Mouse (Mus musculus) intestine, embryonic 16.5 days (tissue): ENCODE data around the gene Rgs7bp. TPM values are rescaled to one million over a fixed set of nuclear protein-coding genes. Genes with fewer than 3 reads are reported as not detected.

Source experiments
- ATAC-seq: fragments of 200-750 bp; cut with Nextera tagmentation; 2 replicates; pipeline ENCODE4 v1.8.0; 2017; ENCODE audit warnings: moderate TSS enrichment, moderate library complexity
- H3K27ac ChIP-seq: fragments of 300-500 bp; sonication (generic); 2 replicates; pipeline ENCODE4 v1.5.1; 2014; ENCODE audit warnings: mild to moderate bottlenecking, low read length
- H3K27me3 ChIP-seq: fragments of 300-500 bp; sonication (generic); replicated peaks from 2 replicates; pipeline ENCODE4 v1.6.1; 2014; ENCODE audit warnings: low read length, control low read depth, mixed read lengths; ENCODE audit not compliant: control insufficient read depth, insufficient read depth
- H3K36me3 ChIP-seq: fragments of 300-500 bp; sonication (generic); 2 replicates; pipeline ENCODE4 v1.6.1; 2014; ENCODE audit warnings: low read length, control low read depth; ENCODE audit not compliant: control insufficient read depth, insufficient read depth
- H3K4me1 ChIP-seq: fragments of 300-500 bp; sonication (generic); 2 replicates; pipeline ENCODE4 v1.6.1; 2014; ENCODE audit warnings: low read length, control low read depth, mixed read lengths; ENCODE audit not compliant: control insufficient read depth, insufficient read depth
- H3K4me2 ChIP-seq: fragments of 300-500 bp; sonication (generic); 2 replicates; pipeline ENCODE4 v1.6.1; 2014; ENCODE audit warnings: low read depth, low read length, control low read depth
- H3K4me3 ChIP-seq: fragments of 300-500 bp; sonication (generic); 2 replicates; pipeline ENCODE4 v1.5.1; 2014; ENCODE audit warnings: mild to moderate bottlenecking, low read length
- H3K9ac ChIP-seq: fragments of 300-500 bp; sonication (generic); 2 replicates; pipeline ENCODE4 v1.6.1; 2014; ENCODE audit warnings: low read depth, low read length
- H3K9me3 ChIP-seq: fragments of 300-500 bp; sonication (generic); 2 replicates; pipeline ENCODE4 v1.6.1; 2016; ENCODE audit warnings: low read length, control low read depth; ENCODE audit not compliant: control insufficient read depth
- WGBS: fragments of 180-500 bp; shearing (Covaris S2); extraction: QIAGEN DNeasy Blood & Tissue Kit; methylation state at CpG from one replicate; pipeline ENCODE4 v1.1.7; 2014; 5-methylcytosine and 5-hydroxymethylcytosine counted together
- polyA plus RNA-seq: library from polyadenylated mRNA; unstranded; fragments of >200 nt; fragmentation: Nextera tagmentation; extraction: Ambion mirVana; gene quantifications from 2 replicates; pipeline ENCODE4 v1.2.1, GENCODE M21; 2015

Rgs7bp gene
- polyA plus RNA-seq, 1 experiment from 2014 or later = 2.2 TPM

GRCm38 (mm10) chr13:105054941-105055309, 195 bp upstream of the Rgs7bp start:
- H3K9me3 ChIP-seq = no peaks in the 10 kb centered on the region
- H3K27ac ChIP-seq = peak overlapping the region; percentile 34
- peak overlapping the region; percentile 71 for H3K4me3 ChIP-seq
- H3K36me3 ChIP-seq = no peaks in the 10 kb centered on the region
- WGBS = under 1% methylated on average over 8 of the region's 8 CpGs
- peak overlapping the region; percentile 97 for H3K4me2 ChIP-seq
- H3K27me3 ChIP-seq = peaks cover 12% of the 10 kb centered on the region; the same call in 1 of the 2 replicates
- peak; percentile 43 for ATAC-seq
- H3K9ac ChIP-seq = peak overlapping the region; percentile 71; the same call in 1 of the 2 replicates
- 0 out of 2 replicates have a peak, but pooled peaks cover 3% of the 10 kb centered on the region for H3K4me1 ChIP-seq

GRCm38 (mm10) chr13:105053618-105054017, 1.1 kb downstream of the Rgs7bp start:
- Histone ChIP-seq H3K9me3 (no peaks in the 10 kb centered on the region), H3K4me2 (peak overlapping the region; percentile 97), H3K27me3 (peaks cover 12% of the 10 kb centered on the region; the same call in 1 of the 2 replicates), H3K9ac (peak overlapping the region; percentile 71), H3K4me3 (peak overlapping the region; percentile 71), H3K36me3 (no peaks in the 10 kb centered on the region), H3K27ac (no peak overlapping the region), H3K4me1 (0 out of 2 replicates have a peak, but pooled peaks cover 3% of the 10 kb centered on the region)
- ATAC-seq = peak; percentile 29; the same call in 1 of the 2 replicates
- 3% methylated on average over 12 of the region's 12 CpGs for WGBS

- no peak overlapping the region for H3K4me3 ChIP-seq
- no peak overlapping the region for H3K27ac ChIP-seq
- H3K4me2 ChIP-seq = no peak overlapping the region
- peaks cover 3% of the 10 kb centered on the region; the same call in 1 of the 2 replicates for H3K4me1 ChIP-seq
- WGBS = 38% methylated on average over 6 of the region's 6 CpGs
- H3K36me3 ChIP-seq = no peaks in the 10 kb centered on the region
- no peak for ATAC-seq
- H3K27me3 ChIP-seq = peaks cover 12% of the 10 kb centered on the region; the same call in 1 of the 2 replicates
- no peak overlapping the region for H3K9ac ChIP-seq
- no peaks in the 10 kb centered on the region for H3K9me3 ChIP-seq
Measured at GRCm38 (mm10) chr13:105051432-105051831, 3.3 kb downstream of the Rgs7bp start.

DNA sequence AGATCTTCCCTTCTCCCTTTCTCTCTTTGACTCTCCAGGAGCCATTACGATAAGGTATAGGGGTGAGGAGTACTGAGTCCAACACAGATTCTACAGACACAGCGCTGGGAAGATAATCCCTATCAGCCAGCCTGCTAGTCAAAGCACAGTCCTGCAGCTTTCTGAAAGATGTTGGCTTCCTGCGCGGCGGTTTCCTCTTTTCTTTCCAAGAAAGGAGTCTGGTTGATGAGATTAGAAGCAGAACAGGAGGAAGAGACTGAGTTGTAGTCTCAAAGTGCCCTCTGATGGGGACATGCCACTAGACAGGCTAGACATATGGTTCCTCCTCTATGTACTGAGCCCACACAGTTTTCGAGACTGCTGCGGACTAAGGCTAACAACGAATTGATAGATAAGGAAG, 6.1 kb downstream of the Rgs7bp start:
- Histone ChIP-seq H3K27ac (no peak overlapping the region), H3K4me1 (peaks cover 2% of the 10 kb centered on the region; the same call in 1 of the 2 replicates), H3K4me3 (no peak overlapping the region), H3K9me3 (no peaks in the 10 kb centered on the region), H3K4me2 (no peak overlapping the region), H3K27me3 (peaks cover 12% of the 10 kb centered on the region; the same call in 1 of the 2 replicates), H3K36me3 (no peaks in the 10 kb centered on the region), H3K9ac (no peak overlapping the region)
- ATAC-seq = no peak
- 73% methylated on average over 8 of the region's 8 CpGs for WGBS

DNA sequence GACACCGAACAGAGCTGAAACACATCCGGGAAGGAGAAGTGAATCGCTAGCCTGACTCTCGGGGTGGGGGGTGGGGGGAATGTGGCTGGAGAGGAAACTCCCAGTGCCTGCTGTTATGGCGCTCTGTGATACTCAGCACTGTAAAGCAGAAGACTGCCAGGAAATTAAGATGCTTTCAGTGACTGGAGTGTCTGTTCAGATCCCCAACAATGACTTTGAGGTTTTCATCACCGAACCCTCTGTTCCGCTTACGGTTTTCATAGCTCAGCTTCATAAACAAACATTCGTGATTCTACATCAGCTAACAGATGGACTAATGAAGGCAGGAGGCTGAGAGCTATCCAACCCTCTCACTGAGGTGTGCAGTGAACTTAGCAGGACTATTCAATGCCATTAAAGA, 7.4 kb downstream of the Rgs7bp start:
- no peak overlapping the region for H3K4me3 ChIP-seq
- no peaks in the 10 kb centered on the region; the same call in 1 of the 2 replicates for H3K4me1 ChIP-seq
- no peaks in the 10 kb centered on the region for H3K9me3 ChIP-seq
- H3K27me3 ChIP-seq = no peaks in the 10 kb centered on the region
- H3K36me3 ChIP-seq = no peaks in the 10 kb centered on the region
- ATAC-seq = no peak
- no peak overlapping the region; the same call in 1 of the 2 replicates for H3K9ac ChIP-seq
- peak overlapping the region; percentile 25; the same call in 1 of the 2 replicates for H3K4me2 ChIP-seq
- H3K27ac ChIP-seq = no peak overlapping the region
- WGBS = 48% methylated on average over 9 of the region's 9 CpGs

- H3K9me3 ChIP-seq = no peaks in the 10 kb centered on the region
- H3K4me2 ChIP-seq = no peak overlapping the region
- H3K27me3 ChIP-seq = no peaks in the 10 kb centered on the region
- no peaks in the 10 kb centered on the region; the same call in 1 of the 2 replicates for H3K4me1 ChIP-seq
- H3K9ac ChIP-seq = no peak overlapping the region
- H3K4me3 ChIP-seq = no peak overlapping the region
- WGBS = 65% methylated on average over 3 of the region's 3 CpGs
- no peak overlapping the region for H3K27ac ChIP-seq
- H3K36me3 ChIP-seq = no peaks in the 10 kb centered on the region
- ATAC-seq = no peak
Measured at GRCm38 (mm10) chr13:105043882-105044281, 10.8 kb downstream of the Rgs7bp start.

GRCm38 (mm10) chr13:105038334-105038733, 16.4 kb downstream of the Rgs7bp start:
- 78% methylated on average over 5 of the region's 5 CpGs for WGBS
- no peaks in the 10 kb centered on the region for H3K4me1 ChIP-seq
- no peak for ATAC-seq
- H3K4me2 ChIP-seq = no peak overlapping the region
- H3K9me3 ChIP-seq = no peaks in the 10 kb centered on the region
- H3K27ac ChIP-seq = no peak overlapping the region
- H3K4me3 ChIP-seq = no peak overlapping the region
- no peaks in the 10 kb centered on the region for H3K36me3 ChIP-seq
- no peak overlapping the region for H3K9ac ChIP-seq
- no peaks in the 10 kb centered on the region for H3K27me3 ChIP-seq

GRCm38 (mm10) chr13:105037816-105038215, 16.9 kb downstream of the Rgs7bp start:
- 84% methylated on average over 12 of the region's 12 CpGs for WGBS
- Histone ChIP-seq H3K9ac (no peak overlapping the region), H3K4me2 (no peak overlapping the region), H3K4me3 (no peak overlapping the region), H3K36me3 (no peaks in the 10 kb centered on the region), H3K27me3 (no peaks in the 10 kb centered on the region), H3K27ac (no peak overlapping the region), H3K9me3 (no peaks in the 10 kb centered on the region), H3K4me1 (no peaks in the 10 kb centered on the region)
- ATAC-seq = no peak

GRCm38 (mm10) chr13:105031882-105032281, 22.8 kb downstream of the Rgs7bp start:
- H3K9ac ChIP-seq = no peak overlapping the region
- no peaks in the 10 kb centered on the region for H3K27me3 ChIP-seq
- no peaks in the 10 kb centered on the region for H3K9me3 ChIP-seq
- H3K36me3 ChIP-seq = no peaks in the 10 kb centered on the region
- no peak overlapping the region for H3K4me3 ChIP-seq
- H3K4me2 ChIP-seq = no peak overlapping the region
- no peak overlapping the region for H3K27ac ChIP-seq
- no peaks in the 10 kb centered on the region for H3K4me1 ChIP-seq
- no peak for ATAC-seq

GRCm38 (mm10) chr13:105028276-105028675, 26.5 kb downstream of the Rgs7bp start:
- WGBS = 46% methylated on average over 3 of the region's 3 CpGs
- no peak overlapping the region for H3K4me3 ChIP-seq
- 0 out of 2 replicates have a peak, but pooled peaks have one; percentile 42 for ATAC-seq
- H3K9ac ChIP-seq = no peak overlapping the region
- no peaks in the 10 kb centered on the region for H3K27me3 ChIP-seq
- no peaks in the 10 kb centered on the region for H3K9me3 ChIP-seq
- H3K4me1 ChIP-seq = no peaks in the 10 kb centered on the region
- no peak overlapping the region for H3K4me2 ChIP-seq
- no peak overlapping the region for H3K27ac ChIP-seq
- H3K36me3 ChIP-seq = no peaks in the 10 kb centered on the region
